Mouse (Mus musculus): ENCODE results near the gene Kitl. TPM values are rescaled to one million over a fixed set of nuclear protein-coding genes. Genes with fewer than 3 reads are reported as not detected.

Kitl gene
- polyA plus RNA-seq, 1 experiment from 2014 or later: 22.2 TPM

- Histone ChIP-seq H3K9ac (replicated peaks; ENCODE audit: low read length) (no peak overlapping the region), H3K4me1 (ENCODE audit: control insufficient read depth, insufficient read depth, low read length) (0 out of 2 replicates have a peak, but pooled peaks cover 3% of the 10 kb centered on the region), H3K36me3 (ENCODE audit: control insufficient read depth, insufficient read depth, low read length) (no peaks in the 10 kb centered on the region), H3K4me2 (ENCODE audit: low read length) (peak overlapping the region; percentile 9), H3K27me3 (ENCODE audit: control insufficient read depth, insufficient read depth, low read length) (no peaks in the 10 kb centered on the region), H3K9me3 (ENCODE audit: control insufficient read depth, low read length) (no peaks in the 10 kb centered on the region), H3K27ac (replicated peaks; ENCODE audit: low read depth, low read length) (no peak overlapping the region), H3K4me3 (replicated peaks; ENCODE audit: low read depth, low read length) (no peak overlapping the region)
- ATAC-seq (ENCODE audit: low FRiP score, low TSS enrichment): peak; percentile 46; the same call in 1 of the 2 replicates
- peak; percentile 60 for DNase-seq
- 17% methylated on average over 7 of the region's 7 CpGs for WGBS
Measured at GRCm38 (mm10) chr10:100111209-100111608, 95.8 kb downstream of the Kitl start.

- no peaks in the 10 kb centered on the region for H3K4me1 ChIP-seq (ENCODE audit: control insufficient read depth, insufficient read depth, low read length)
- no peaks in the 10 kb centered on the region for H3K27me3 ChIP-seq (ENCODE audit: control insufficient read depth, insufficient read depth, low read length)
- no peak for ATAC-seq (ENCODE audit: low FRiP score, low TSS enrichment)
Measured at GRCm38 (mm10) chr10:100115570-100115969, 100.1 kb downstream of the Kitl start.

GRCm38 (mm10) chr10:100124452-100124851, 109.0 kb downstream of the Kitl start:
- H3K27me3 ChIP-seq (ENCODE audit: control insufficient read depth, insufficient read depth, low read length): no peaks in the 10 kb centered on the region
- no peaks in the 10 kb centered on the region for H3K9me3 ChIP-seq (ENCODE audit: control insufficient read depth, low read length)
- 90% methylated on average over 5 of the region's 5 CpGs for WGBS
- H3K4me1 ChIP-seq (ENCODE audit: control insufficient read depth, insufficient read depth, low read length): no peaks in the 10 kb centered on the region
- no peak overlapping the region for H3K4me3 ChIP-seq (replicated peaks; ENCODE audit: low read depth, low read length)
- H3K9ac ChIP-seq (replicated peaks; ENCODE audit: low read length): no peak overlapping the region
- no peak overlapping the region for H3K27ac ChIP-seq (replicated peaks; ENCODE audit: low read depth, low read length)
- DNase-seq: no peak
- no peaks in the 10 kb centered on the region for H3K36me3 ChIP-seq (ENCODE audit: control insufficient read depth, insufficient read depth, low read length)
- ATAC-seq (ENCODE audit: low FRiP score, low TSS enrichment): no peak
- no peak overlapping the region for H3K4me2 ChIP-seq (ENCODE audit: low read length)

More at GRCm38 (mm10) chr10:100115570-100115969, 100.1 kb downstream of the Kitl start:
- Histone ChIP-seq H3K9me3 (ENCODE audit: control insufficient read depth, low read length) (no peaks in the 10 kb centered on the region), H3K4me2 (ENCODE audit: low read length) (no peak overlapping the region), H3K36me3 (ENCODE audit: control insufficient read depth, insufficient read depth, low read length) (no peaks in the 10 kb centered on the region), H3K4me3 (replicated peaks; ENCODE audit: low read depth, low read length) (no peak overlapping the region), H3K9ac (replicated peaks; ENCODE audit: low read length) (no peak overlapping the region), H3K27ac (replicated peaks; ENCODE audit: low read depth, low read length) (no peak overlapping the region)
- WGBS: 93% methylated on average over 2 of the region's 2 CpGs
- no peak for DNase-seq

- H3K4me2 ChIP-seq (ENCODE audit: low read length): peak overlapping the region; percentile 35
- peak; percentile 77 for ATAC-seq (ENCODE audit: low FRiP score, low TSS enrichment)
- H3K27me3 ChIP-seq (ENCODE audit: control insufficient read depth, insufficient read depth, low read length): no peaks in the 10 kb centered on the region
- H3K27ac ChIP-seq (replicated peaks; ENCODE audit: low read depth, low read length): 0 out of 2 replicates have a peak overlapping the region, but pooled peaks have one; percentile 49
- WGBS: 35% methylated on average over 23 of the region's 23 CpGs
- H3K4me3 ChIP-seq (replicated peaks; ENCODE audit: low read depth, low read length): no peak overlapping the region
- no peaks in the 10 kb centered on the region for H3K4me1 ChIP-seq (ENCODE audit: control insufficient read depth, insufficient read depth, low read length)
- DNase-seq: peak; percentile 48
- H3K36me3 ChIP-seq (ENCODE audit: control insufficient read depth, insufficient read depth, low read length): no peaks in the 10 kb centered on the region
- no peak overlapping the region for H3K9ac ChIP-seq (replicated peaks; ENCODE audit: low read length)
- H3K9me3 ChIP-seq (ENCODE audit: control insufficient read depth, low read length): no peaks in the 10 kb centered on the region
Measured at GRCm38 (mm10) chr10:100127837-100128743, 112.7 kb downstream of the Kitl start.

GRCm38 (mm10) chr10:100131657-100132056, 116.2 kb downstream of the Kitl start:
- Histone ChIP-seq H3K4me1 (ENCODE audit: control insufficient read depth, insufficient read depth, low read length) (no peaks in the 10 kb centered on the region), H3K9me3 (ENCODE audit: control insufficient read depth, low read length) (no peaks in the 10 kb centered on the region), H3K9ac (replicated peaks; ENCODE audit: low read length) (no peak overlapping the region), H3K27me3 (ENCODE audit: control insufficient read depth, insufficient read depth, low read length) (no peaks in the 10 kb centered on the region), H3K4me3 (replicated peaks; ENCODE audit: low read depth, low read length) (no peak overlapping the region), H3K36me3 (ENCODE audit: control insufficient read depth, insufficient read depth, low read length) (no peaks in the 10 kb centered on the region), H3K4me2 (ENCODE audit: low read length) (no peak overlapping the region), H3K27ac (replicated peaks; ENCODE audit: low read depth, low read length) (no peak overlapping the region)
- whole genome bisulfite sequencing: 78% methylated on average over 4 of the region's 4 CpGs
- ATAC-seq (ENCODE audit: low FRiP score, low TSS enrichment): no peak
- no peak for DNase-seq

- Histone ChIP-seq H3K9me3 (ENCODE audit: control insufficient read depth, low read length) (no peaks in the 10 kb centered on the region), H3K9ac (replicated peaks; ENCODE audit: low read length) (no peak overlapping the region), H3K4me3 (replicated peaks; ENCODE audit: low read depth, low read length) (no peak overlapping the region), H3K36me3 (ENCODE audit: control insufficient read depth, insufficient read depth, low read length) (no peaks in the 10 kb centered on the region), H3K27me3 (ENCODE audit: control insufficient read depth, insufficient read depth, low read length) (no peaks in the 10 kb centered on the region), H3K4me2 (ENCODE audit: low read length) (no peak overlapping the region), H3K27ac (replicated peaks; ENCODE audit: low read depth, low read length) (no peak overlapping the region), H3K4me1 (ENCODE audit: control insufficient read depth, insufficient read depth, low read length) (no peaks in the 10 kb centered on the region)
- DNase-seq (no peak), ATAC-seq (ENCODE audit: low FRiP score, low TSS enrichment) (no peak)
- WGBS: 76% methylated on average over 1 of the region's 1 CpGs
Measured at GRCm38 (mm10) chr10:100132304-100132703, 116.9 kb downstream of the Kitl start.

- no peak for DNase-seq
- WGBS: 64% methylated on average over 3 of the region's 3 CpGs
Measured at GRCm38 (mm10) chr10:100138552-100138951, 123.1 kb downstream of the Kitl start.

GRCm38 (mm10) chr10:100148123-100148522, 132.7 kb downstream of the Kitl start:
- ATAC-seq (ENCODE audit: low FRiP score, low TSS enrichment) (no peak), DNase-seq (no peak)
- H3K4me1 ChIP-seq (ENCODE audit: control insufficient read depth, insufficient read depth, low read length): no peaks in the 10 kb centered on the region
- H3K27me3 ChIP-seq (ENCODE audit: control insufficient read depth, insufficient read depth, low read length): no peaks in the 10 kb centered on the region
- H3K9me3 ChIP-seq (ENCODE audit: control insufficient read depth, low read length): no peaks in the 10 kb centered on the region
- H3K27ac ChIP-seq (replicated peaks; ENCODE audit: low read depth, low read length): no peak overlapping the region
- no peak overlapping the region for H3K4me3 ChIP-seq (replicated peaks; ENCODE audit: low read depth, low read length)
- no peaks in the 10 kb centered on the region for H3K36me3 ChIP-seq (ENCODE audit: control insufficient read depth, insufficient read depth, low read length)
- 83% methylated on average over 6 of the region's 6 CpGs for WGBS
- H3K4me2 ChIP-seq (ENCODE audit: low read length): no peak overlapping the region
- no peak overlapping the region for H3K9ac ChIP-seq (replicated peaks; ENCODE audit: low read length)

More at GRCm38 (mm10) chr10:100138552-100138951, 123.1 kb downstream of the Kitl start:
- no peaks in the 10 kb centered on the region for H3K36me3 ChIP-seq (ENCODE audit: control insufficient read depth, insufficient read depth, low read length)
- ATAC-seq (ENCODE audit: low FRiP score, low TSS enrichment): no peak
- H3K4me3 ChIP-seq (replicated peaks; ENCODE audit: low read depth, low read length): no peak overlapping the region
- H3K4me2 ChIP-seq (ENCODE audit: low read length): no peak overlapping the region
- H3K9ac ChIP-seq (replicated peaks; ENCODE audit: low read length): no peak overlapping the region
- no peak overlapping the region for H3K27ac ChIP-seq (replicated peaks; ENCODE audit: low read depth, low read length)
- no peaks in the 10 kb centered on the region for H3K9me3 ChIP-seq (ENCODE audit: control insufficient read depth, low read length)
- no peaks in the 10 kb centered on the region for H3K4me1 ChIP-seq (ENCODE audit: control insufficient read depth, insufficient read depth, low read length)
- H3K27me3 ChIP-seq (ENCODE audit: control insufficient read depth, insufficient read depth, low read length): no peaks in the 10 kb centered on the region
